Mouse (Mus musculus): ENCODE measurements around the gene Fkbp2.

Fkbp2 gene

DNA sequence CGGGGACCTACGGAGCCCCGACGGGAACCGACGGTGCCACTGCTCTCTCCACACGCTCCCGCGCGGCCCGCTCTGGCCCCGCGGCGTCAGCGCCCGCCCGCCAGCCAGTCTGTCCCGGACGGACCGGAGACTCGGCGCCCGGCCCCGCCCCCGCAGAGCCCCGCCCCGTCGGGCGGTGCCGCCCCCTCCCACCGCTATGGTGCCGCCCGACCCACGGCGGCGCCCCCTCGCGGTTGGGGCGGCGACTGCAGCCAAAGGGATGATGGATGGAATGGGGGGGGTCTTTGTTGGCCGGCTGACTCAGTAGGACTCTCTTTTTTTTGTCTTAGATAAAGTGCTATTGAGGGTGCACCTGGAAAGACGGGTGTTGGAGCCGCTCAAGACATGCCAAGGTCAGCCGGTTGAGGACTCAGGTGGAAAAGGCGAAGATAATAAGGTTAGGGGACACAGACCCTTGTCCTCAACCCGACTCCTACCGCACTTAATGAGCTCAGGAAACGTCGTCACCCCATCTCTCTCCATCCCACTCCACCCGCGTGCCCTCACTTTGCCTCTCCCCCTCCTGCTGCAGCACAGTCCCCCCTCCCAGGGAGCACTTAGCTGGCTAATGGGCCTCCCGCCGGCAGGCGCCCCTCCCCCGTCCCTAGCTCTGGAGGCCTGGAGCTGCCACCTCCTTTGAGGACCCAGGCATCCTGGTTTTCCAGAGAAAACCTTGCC is 10.5 kb downstream of the Fkbp2 start:
- DNase-seq: no peak

DNA sequence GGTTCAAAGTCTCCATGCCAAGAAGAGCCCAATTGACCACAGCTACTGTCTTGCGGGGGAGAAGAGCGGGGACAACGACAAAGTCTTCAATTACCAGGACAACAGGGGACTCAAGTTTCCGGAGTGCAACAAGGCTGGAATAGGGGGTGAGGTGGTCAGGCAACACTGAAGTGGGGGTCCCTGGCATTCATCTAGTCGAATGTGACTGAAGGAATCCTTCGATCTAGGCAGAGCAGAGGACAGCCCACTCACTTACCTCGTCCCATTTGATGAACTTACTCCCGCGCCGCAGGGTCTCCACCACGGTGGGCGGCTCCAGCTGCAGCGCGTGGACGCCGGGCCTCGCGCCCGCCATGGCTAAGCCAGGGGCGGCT is 11.0 kb downstream of the Fkbp2 start:
- no peak for DNase-seq

DNA sequence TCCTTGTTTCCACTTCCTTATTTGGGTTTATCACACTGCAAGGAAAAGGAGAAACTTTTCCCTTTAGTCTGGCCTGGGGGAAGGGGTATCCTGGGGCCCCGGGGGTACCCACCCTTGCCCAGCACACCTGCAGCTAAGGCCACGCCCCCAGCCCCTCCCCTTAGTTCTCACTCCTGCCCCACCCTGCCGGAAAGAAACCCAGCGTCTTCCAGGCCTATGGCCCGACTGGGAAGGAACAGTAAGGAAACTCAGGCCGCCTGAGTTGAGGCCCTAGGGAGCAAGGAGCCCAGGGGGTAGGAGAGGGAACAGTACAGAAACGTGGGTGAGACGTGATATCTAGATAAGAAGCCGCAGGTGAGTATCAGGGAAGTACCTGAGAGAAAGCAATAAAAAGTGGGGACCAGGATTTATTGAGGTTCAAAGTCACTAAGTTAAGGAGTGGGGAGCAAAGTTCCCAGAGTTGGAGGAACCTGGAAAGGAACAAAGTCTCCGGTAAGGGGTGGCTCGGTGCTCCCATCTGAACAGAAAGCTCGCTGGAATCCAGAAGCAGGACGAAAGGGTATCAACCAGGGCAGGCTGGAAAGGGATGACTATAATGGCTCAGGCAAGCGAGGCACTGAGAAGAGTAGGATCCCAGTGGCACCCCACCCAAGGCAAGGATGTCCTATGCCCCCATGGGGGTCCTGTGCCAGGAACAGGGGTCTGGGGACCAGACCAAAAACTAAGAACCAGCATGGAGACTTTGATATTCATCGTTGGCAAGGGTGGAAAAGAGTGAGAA is 11.6 kb downstream of the Fkbp2 start:
- DNase-seq: no peak

DNA sequence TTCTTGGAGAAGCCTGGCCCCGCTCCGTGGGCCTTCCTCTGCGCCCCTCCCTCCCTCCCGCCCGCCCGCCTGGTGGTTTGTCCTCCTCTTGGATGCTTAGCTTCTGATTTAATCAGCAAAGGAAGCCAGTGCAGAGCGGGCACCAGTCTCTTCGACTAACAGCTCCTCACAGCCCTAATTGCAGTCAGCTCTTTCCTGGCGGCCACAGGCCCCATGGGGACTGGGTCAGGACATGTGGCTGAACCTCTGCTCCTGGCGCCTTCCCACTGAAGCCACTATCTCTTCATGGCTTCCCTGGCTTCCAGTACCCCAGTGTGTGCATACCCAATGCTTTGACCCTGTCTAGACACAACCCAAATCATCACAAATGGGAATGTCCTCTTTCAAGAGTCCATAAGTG is 23.8 kb downstream of the Fkbp2 start:
- no peak for DNase-seq

DNA sequence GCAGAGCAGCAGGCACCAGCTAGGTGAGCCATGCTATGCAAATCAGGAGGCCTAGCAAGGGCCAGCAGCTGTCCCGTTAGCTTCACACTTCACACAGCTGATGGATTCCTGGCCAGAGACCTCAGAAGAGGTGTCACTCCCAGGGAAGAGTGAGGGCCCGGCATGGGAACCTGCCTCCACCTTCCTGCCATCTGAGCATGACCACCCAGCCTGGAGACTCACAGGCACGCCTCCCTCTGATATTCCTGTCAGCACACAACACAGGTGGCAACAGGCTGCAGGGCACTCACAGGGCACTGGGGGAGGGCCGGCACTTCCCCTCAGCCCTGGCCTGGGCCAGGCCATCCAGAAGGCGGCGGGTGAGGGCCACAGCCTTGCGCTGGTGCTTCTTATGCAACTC is 24.9 kb downstream of the Fkbp2 start:
- DNase-seq: peak; percentile 23

DNA sequence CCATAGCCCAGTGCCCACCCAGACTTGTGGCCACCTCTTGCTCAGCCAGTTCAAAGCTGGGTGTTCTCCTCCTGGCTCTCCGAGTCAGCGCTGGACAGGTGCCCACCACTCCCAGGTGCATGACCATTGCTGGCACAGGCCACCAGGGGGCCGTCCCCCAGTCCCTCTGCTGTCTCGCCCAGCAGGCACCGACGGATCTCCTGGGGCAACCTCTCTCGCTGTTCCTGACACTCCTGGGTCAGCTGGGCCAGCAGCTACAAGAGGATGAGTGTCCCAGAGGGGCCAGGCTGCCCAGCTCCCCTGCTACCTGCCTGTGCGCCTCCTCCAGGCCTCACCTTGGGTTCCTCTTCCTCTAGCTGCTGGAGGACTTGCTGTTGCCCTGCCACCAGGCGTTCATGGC is 26.3 kb downstream of the Fkbp2 start:
- DNase-seq: peak; percentile 60

DNA sequence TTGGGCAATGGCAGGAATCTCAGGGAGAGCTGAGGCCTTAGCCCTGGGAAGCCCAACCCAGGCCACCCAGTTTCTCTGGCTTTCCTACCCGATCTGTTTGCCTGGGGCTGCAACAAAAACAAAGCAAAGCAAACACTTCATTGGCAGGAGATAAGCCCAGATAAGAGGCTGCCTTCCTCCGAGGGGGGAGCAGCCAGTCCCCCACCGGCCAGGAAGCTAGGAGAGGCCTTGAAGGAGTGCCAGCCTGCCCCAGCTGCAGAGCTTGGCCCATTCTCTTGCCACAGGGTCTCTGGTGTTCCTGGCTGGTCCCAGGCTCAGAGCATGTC is 27.6 kb downstream of the Fkbp2 start:
- no peak for DNase-seq

DNA sequence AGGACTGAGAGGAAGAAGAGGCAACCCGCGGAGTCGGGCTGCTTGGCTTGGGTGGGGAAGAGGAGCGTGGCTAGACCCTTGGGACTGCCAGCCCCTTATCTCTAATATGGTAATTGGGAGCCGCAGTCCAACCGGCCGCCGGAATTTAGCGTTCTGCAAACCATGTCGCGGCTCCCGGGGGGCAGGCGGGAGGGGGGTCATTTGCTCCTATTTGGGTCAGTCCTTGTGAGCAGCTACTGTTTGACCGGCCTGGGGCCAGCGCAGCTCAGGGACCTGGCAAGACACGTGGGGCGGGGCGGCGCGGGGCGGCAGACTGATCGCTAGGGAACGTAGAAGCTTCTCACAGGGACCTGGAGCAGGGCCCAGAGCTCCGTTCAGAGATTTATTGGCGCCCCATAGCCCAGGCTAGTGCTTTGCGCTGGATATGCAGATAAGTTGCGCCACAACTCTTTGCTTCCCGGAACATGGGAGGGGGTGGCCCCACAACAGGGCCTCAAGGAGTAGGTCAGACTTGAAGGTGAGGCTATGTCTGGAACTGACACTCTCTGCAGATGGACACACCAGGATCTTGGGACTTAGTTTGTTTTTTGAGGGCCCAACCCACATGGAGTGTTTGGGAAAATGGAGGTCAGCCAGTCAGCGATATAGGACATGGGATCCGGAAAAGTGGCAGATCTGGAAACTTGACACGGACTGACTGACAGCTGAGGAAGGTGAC is 28.1 kb downstream of the Fkbp2 start:
- peak; percentile 79 for DNase-seq

DNA sequence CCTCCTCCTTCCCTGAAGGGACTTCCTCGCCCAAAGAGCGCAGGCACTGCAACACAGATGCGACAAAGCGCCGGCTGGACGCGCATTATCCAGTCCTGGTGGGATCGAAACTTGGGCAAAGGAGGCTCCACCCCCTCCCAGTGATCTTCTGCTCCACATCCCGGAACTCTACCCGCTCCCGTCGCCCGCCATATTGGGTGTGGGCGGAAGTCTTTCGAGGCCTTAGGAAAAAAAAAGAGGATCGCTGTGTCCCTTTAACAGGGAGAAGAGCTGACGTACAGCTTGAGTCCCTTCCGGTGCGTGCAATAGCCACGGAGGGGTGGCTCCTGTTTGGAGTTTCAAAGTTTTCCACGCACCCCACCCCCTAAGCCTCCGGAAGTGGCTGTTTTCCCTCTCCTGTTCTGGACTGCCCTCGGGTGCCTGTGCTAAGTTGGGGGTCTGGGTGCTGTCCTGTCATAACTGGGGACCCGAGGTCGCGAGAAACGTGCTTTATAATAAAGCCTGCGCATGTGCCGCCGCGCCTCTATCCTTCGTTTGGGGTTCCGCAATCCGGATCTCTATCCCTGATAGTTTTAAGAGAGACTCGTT is 28.8 kb downstream of the Fkbp2 start:
- peak; percentile 88 for DNase-seq

DNA sequence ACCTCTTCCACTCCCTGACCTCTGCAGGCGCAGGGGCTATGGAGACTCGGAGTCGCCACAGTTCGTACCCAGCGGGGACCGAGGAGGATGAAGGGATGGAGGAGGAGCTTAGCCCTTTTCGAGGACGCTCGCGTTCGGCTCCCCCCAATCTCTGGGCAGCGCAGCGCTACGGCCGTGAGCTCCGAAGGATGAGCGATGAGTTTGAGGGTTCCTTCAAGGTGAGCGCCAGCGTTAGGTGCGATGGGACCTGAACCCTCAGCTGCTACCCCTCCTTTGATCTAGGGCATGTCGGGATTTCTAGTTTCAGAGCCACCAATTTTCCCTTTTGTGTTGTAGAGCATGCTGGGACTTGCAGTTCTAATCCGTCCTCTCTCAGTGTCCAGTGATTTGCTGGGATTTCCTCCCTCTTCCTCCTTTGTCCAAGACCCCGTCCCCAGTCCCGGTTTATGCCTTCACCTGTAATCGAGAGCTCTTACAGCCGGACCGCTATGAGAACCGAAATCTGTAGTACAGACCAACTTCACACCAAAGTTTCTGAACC is 29.6 kb downstream of the Fkbp2 start:
- DNase-seq: peak; percentile 56

DNA sequence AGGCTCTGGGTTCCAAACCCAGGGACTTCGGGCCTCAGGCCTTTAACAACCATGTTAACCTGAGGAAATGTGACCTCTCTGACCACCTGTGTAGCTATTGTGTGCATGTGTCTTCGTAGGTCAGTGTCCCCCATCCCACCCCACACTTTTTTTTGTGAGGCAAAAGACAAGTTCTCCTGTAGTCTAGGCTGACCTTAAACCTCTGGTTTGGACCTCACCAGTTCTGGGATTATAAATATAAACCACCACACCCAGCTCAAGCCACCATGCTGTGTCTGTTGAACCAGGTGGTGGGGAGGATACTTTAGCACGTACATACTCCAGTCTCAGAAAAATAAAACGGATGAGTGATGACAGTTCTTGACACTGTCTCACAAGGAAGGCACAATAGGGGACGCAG is 30.4 kb downstream of the Fkbp2 start:
- no peak for DNase-seq

DNA sequence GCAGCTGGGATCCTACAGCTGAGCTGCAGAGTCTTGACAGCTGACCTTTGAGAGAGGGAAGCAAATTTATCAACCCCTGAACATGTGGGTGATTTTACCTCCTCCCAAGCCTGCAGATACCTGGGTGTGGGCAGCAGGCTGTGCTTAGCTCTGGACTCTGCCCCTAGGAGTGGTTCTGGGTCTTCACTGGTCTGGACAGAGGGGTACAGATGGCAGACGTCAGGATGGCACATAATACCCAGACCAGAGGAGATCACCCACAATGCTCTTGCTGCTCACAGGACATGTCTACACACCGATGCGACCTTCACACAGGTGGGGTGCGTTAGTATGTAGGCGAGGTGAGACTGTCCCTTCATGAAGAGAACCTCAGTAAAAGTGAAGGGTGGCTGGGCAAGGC is 30.8 kb downstream of the Fkbp2 start:
- DNase-seq: no peak

DNA sequence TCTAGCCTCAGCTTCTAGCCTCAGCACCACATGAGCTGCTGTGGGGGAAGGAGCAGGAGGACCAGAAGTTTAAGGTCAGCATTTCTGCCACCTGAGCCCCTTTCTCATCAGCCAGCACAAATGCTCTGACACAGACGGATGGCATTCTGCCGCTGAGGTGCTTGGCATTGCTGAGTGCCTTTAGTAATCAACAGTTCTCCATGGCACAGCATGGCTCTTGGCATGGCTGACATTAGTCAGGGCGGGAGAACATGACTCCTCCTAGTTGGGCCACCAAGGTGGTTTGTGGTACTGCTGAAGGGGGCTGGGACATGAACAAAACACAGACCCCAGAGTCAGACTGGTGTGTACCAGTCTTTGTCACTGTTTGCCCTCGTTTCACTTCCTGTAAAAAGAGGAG is 32.1 kb downstream of the Fkbp2 start:
- DNase-seq: peak; percentile 69

DNA sequence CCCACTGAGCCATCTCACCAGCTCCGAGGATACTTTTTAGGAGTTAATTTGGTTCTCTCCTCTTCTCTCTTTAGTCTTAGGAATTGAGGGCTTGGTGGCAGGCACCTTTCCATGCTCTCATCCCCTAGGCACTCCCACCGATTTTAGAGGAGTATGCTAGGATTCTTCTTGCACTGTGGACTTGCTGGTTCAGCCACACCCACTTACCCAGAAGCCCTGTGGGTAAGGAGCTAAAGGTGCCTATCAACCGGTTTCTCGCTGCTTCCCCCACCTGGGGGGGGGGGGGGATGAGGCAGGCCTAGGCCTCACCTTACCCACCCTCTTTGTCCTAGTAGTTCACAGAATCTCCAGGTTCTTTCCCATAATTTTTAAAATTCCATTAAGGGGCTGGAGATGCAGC is 32.6 kb downstream of the Fkbp2 start:
- no peak for DNase-seq

DNA sequence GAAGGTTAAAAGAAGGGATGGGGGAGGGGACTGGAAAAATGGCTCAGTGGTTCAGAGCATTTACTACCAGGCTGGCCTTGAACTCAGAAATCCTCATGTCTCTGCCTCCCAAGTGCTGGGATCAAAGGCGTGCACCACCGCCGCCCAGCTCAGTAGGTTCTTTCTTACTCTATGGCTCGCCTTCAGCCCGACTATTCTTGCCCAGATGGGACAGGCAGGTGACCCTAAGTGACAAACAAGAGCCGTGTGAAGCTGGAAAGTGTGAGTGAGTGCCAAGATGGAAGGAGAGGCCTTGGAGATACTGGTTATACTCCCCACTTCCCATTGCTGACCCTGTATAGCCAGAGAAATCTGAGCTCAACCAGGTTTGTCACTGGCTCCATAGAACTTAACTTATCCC is 36.6 kb downstream of the Fkbp2 start:
- DNase-seq: no peak

DNA sequence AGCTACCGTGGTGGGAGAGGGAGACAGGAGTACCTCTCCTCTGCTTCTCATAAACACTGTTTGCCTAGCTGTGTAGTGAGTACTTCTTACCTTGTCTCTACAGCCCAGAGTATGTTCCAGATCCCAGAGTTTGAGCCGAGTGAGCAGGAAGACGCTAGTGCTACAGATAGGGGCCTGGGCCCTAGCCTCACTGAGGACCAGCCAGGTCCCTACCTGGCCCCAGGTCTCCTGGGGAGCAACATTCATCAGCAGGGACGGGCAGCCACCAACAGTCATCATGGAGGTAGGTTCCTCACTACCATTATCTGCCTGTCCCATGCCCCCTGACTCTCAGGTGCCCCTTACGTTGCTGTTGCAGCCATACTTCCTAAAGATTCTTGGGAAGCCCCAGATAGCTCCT is 37.5 kb downstream of the Fkbp2 start:
- no peak for DNase-seq

DNA sequence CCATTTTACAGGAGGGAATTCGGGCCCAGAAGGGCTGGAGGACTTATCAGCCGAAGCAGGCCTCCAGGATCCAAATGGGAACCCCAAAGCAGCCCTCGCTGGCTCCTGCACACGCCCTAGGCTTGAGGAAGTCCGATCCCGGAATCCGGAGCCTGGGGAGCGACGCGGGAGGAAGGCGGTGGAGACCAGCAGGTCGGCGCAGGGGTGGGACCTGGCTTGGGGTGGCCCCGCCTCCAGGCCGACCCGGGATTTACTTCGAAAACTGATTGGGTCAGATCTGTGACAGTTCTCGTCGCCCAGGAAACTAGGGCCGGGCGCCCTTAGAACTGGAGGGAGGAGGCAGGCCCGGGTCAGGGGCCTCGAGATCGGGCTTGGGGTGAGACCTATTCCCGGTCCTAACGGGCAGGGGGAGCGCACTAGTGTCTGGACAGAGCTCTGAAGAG is 38.0 kb downstream of the Fkbp2 start, which contains the start of gene Gpr137:
Gene Gpr137, minus strand, starts transcription at position 232 of the 443 bp plus-strand sequence.
- DNase-seq: peak; percentile 90

DNA sequence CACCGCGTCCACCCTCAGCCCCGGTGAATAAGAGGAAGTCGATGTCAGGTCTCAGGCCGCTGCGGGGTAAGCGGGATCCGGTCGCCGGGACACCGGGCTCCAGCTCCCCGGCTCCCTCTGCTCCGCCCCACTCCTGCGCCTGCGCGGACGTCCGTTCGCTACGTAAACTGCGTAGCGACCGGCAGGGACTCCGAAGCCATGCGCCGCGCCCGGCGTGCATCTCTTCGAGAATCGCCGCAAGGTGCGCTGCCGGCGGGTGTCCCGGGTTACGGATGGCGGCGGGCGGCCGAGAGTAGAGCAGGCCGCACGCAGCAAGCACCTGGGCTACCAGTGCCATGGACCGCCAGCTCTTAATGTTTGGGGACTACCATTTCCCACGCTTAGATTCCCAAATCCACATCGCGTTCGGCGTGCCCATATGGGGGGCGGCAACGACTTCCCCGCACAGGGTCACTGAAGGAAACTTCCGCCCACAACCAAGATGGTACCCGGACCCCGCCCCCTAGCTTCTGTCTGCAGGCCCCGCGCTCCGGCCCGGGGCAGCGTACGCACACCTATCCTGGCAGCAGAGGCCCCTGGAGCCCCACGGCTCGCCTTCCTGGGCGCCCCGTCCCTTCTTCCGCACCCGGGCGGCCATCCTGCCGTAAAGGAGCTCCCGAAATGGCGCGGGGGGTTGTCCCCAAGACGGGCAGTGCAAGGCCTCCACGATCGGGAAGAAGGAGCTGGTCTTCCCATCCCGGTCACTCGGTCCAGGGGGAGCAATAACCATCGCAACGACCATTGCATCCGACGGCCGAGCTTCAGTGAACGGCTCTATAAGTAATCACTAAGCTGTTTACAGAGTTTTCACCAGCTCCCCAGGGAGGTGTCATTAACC is 38.7 kb downstream of the Fkbp2 start, which contains the start of gene Bad:
Gene Bad, plus strand, starts transcription at position 490 of the 877 bp plus-strand sequence.
- DNase-seq: peak; percentile 90

DNA sequence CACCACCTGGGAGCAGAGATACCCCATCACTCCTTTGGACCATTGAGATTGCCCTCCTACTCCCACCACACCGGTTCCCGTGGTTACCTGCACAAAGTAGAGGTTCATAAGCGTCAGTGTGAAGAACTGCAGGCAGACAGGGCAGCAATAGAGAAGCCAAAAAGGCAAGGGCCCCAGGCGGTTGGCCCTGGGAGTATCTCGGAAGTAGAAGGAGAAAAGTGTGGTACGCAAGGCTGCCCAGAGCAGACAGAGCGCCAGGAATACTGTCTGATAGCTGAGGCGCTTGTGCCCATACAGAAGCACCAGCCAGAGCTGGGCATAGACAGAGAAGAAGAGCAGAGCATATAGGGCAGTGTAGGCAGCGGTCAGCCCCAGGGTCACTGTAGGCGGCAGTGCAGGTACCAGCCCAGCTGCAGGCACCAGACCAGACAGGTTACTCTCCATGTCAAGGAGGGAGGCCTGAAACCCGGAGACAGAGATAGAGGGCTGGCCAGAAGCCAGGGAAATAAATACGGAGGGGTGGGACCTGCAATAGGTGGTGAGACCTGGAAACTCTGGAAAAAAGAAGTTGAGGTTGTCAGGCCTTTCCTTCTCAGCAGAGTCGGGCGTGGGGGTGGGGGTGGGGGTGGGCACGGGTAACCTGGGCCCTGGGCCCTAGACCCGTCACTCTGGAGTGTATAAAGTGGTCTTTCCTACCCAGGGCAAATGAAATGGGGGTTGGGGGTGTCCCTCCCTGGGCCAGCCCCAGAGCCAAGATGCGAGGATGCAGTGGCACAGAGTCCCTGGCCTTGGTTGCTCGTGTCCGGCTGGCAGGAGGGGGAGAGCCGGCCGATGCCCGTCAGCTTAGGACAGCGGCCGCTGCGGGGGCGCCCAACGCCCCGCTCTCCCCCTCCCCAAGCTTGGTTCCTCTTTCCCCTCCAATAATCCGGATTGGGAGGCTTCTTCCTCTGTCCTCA is 39.6 kb downstream of the Fkbp2 start:
- DNase-seq: peak; percentile 51

DNA sequence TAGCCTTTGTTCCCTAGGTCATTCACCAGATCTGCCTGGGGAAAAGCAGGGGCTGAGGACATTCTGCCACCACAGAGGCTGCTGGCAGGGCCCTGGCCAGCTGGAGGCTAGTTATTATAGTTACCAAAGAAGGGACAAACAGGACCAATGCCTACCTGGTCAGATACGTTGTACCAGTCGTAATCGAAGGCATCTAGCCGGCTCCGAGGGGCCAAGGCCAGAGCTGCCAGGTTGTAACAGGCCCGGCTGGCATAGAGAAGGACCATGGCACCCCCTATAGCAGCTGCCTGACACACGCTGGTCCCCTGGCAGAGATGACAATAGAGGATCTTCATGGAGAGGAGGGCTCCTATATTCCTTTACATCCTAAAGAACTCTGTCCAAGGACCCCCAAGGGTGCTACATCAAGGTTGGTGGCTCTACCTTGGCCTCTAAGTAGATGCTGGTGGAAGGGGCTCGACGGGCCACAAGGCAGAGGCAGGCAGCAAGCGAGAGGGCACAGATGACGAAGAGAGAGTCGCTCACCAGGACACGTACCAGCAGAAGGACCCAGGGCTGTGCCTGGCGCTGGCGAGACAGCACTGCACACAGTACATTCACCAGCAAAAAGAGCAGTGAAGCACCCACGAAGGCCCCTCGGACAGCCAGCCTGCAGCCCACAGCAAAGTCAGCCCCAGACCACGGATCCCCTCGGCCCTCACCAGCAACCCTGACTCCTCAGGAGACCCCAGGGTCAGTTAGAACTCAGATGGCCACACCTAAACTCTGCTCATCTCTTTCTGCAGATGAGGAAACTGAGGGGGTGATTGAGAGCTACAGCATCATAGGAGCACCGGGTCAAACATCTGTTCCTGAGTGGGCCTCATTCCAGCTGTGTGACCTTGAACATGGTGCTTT is 40.9 kb downstream of the Fkbp2 start:
- DNase-seq: no peak
